Mouse (Mus musculus) c-Kit-positive CD71-negative TER-119-negative erythroid progenitor cells, embryonic 14.5 days (primary cell): ENCODE measurements around the gene Plgrkt.
"Not testable (repeated sequence)": the region's sequence is repeated elsewhere in the genome, so short reads cannot be mapped to it uniquely, and the experiment has no call there.

Experiments
- DNase-seq: peaks from one replicate; pipeline ENCODE4 v3.0.0-alpha.2; 2013; ENCODE audit warnings: low read depth

Plgrkt gene

DNA sequence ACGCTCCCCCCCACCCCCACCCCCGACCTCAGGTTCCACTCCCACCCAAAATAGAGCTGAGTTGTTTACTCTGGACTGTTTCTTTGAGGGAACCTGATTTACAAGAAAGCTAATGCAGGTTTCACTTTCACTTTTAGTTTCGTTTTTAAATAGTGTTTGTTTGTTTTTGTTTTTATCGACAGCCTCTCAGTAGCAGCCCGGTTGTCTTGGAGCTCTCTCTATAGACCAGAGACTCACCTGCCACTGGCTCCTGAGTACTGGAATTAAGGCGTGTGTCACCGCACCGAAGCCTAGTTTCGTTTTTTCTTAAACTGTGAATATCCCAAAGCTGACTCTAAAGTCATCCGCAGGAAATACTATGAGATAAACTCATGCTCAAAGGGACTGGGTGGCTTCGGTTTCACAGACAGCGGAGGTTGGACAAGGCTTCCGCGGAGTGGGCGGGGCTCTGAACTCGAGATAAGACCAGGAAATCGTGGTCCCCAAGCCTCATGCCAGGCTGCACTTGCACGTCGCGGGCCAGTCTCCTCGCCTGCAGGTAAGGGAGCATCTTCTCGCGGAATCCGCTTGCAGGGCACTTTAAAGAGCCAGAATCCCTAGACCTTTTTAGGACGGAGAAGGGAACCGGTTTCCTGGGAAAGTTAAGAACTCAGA, at the start of gene Plgrkt, which contains the start of gene Cd274:
TSS of gene Plgrkt (minus strand) at position 422 of the 654 bp plus-strand sequence.
TSS of gene Cd274 (plus strand) at position 487 of the 654 bp plus-strand sequence.
- peak; percentile 92 for DNase-seq

DNA sequence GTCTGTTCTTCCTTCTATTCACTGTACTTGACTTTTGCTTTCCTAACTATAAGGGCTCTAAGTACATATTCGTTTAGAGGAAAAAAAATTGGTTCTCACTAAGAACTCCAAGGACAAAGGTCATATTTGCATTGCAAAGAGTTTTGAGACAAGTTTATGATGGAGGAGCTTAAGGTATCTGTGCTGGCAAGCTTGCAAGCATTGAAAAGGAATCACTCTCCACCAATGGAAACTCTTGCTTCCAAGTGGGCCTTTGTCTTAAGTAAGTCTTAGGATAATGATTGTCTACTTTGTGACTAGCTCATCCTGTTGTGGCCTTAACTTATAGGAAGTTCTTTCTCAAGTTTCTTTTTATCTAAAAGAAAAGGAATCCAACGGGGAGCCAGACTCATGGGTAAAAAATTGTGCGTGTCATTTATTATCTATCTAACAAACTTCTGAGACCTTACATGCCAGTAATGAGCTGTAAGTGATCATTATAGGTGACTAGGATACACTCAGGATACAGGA, 49.3 kb upstream of the Plgrkt start:
- DNase-seq: no peak

DNA sequence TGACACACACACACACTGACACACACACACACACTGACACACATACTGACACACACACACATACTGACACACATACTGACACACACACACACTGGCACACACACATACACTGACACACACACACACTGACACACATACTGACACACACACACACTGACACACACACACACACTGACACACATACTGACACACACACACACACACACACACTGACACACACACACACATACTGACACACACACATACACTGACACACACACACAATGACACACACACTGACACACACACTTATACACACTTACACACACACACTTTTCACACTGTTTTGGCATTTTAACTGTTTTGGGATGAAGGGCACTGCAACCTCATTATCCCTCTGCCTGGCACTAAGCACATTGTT, 47.7 kb upstream of the Plgrkt start:
- DNase-seq: not testable (repeated sequence)

DNA sequence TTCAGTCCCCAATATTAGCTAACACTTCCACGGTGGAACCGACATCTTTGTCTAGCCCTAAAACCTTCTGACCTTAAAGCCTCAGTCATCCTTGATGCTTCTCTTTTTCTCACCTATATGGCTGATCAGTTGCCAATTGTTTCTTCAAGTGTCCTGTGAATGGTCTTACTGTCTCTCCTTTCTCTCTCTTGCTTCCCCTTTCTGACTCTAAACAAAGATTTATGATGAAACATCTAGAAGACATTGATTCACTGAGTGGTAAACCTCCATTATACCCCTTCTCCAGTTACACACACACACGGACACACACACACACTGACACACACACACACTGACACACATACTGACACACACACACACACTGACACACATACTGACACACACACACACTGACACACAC, 47.3 kb upstream of the Plgrkt start:
- DNase-seq: no peak

DNA sequence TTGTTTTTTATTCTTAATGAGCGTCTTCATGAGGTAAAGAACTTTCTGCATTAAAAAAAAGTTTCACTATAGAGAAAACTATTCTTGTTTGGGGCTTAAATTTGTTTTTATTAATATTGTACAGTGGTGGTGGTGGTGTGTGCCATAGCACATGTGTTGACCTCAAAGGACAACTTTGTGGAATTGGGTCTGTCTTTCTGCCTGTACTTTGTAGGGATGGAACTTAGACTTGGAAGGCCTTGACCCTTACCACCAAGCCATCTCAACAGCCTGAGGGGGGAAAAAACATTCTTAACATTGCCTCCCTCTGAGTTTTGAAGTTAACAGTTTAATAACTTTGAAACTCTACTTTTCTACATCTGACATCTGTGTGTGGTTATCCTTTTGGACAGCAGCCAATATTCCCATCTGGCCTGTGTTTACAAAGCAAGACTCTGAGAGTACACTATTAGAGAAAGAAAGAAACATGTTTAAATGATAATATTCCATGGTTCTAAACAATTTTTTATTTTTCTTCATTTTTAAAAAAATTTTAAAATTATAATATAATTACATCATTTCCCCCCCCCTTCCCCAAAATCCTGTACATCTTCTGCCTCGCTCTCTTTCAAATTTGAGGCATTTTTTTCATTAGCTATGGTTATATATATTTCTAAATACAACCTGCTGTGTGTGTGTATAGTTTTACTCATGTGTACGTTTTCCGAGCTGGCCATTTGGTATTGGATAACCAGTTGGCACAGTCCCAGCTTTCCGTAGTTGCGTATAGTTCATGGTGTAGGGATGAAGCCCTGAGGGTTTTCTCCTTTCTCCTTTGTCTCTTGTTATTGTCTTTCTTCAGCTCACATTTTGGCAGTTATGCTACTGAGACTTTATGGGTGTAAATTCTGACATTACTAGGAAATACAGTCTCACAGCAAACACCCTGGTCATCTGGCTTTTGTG, 45.6 kb upstream of the Plgrkt start:
- DNase-seq: no peak

DNA sequence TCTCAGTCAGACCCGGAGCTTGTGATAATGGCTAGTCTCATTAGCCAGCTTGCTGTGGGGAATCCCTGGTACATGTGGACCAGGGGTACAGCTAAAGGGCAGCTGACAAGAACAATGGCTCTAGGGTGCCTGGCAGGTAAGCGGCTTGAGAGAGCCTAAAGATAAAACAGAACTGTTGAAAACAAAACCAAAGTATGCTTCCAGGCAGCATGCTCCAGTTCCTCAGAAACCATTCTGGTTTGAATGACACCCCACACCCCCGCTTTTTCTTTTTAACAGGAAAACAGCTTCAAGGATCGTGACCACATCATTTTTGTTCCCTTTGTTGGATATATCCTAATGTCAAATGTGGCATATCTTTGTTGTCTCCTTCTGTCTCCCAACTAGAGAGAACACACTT, 43.4 kb upstream of the Plgrkt start, which contains the start of gene Pdcd1lg2:
TSS of gene Pdcd1lg2 (plus strand) at position 301 of the 400 bp plus-strand sequence.
- no peak for DNase-seq

DNA sequence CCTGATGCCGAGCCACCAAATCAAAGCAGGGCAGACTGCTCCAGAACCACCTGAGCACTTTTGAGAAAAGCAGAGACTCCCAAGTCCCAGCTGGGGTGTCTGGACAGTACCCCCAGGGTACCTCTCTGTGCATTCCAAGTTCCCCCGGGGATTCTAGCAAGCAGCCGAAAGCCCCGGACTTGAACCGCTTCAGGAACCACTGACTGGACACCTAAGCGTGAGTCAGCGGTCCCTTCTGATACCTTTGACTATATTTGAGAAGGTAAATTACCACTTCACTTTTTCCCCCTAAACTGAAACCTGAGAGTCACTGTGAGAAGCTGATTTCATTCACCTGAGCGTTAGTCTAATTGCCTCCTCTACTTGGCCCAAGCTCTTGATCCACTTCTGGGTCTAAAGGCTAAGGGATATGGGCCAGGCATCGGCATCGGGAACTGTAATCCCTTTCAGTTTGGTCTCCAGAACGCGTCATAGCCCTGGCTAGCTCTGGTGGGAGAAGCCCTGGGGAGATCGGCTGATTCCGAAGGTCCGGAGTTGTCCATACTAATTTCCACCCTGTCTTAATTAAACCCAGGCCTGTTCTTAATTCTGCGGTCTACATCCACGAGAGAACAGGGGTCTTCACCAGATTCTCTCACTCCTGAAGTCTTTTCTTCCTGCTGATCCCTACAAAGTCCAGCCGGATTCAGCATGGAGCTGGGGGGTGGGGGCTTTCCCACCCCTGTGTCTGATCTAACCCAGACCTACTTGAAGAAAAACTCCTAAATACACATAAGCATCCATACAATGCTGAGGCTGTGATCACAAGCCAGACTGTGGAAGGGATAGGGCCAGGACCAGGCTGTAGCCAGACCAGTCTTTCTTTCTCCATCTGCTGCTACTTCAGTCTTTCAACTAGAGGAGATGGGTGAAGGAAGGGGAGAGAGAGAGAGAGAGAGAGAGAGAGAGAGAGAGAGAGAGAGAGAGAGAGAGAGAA, 39.1 kb upstream of the Plgrkt start:
- no peak for DNase-seq

DNA sequence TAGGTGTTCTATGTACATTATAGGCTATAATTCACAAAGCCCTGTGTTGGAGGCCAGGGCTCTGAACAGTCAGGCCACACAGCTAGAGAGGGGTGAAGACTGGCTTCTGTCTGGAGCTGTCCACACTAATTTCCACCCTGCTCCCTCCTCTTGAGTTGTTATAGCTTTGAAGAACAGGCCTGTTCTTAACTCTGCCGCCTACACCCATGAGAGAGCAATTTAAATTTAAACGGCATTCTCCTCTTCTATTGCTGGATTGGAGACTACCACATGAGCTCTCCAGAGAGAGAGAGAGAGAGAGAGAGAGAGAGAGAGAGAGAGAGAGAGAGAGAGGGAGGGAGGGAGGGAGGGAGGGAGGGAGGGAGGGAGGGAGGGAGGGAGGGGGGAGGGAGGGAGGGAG, 38.2 kb upstream of the Plgrkt start:
- no peak for DNase-seq

DNA sequence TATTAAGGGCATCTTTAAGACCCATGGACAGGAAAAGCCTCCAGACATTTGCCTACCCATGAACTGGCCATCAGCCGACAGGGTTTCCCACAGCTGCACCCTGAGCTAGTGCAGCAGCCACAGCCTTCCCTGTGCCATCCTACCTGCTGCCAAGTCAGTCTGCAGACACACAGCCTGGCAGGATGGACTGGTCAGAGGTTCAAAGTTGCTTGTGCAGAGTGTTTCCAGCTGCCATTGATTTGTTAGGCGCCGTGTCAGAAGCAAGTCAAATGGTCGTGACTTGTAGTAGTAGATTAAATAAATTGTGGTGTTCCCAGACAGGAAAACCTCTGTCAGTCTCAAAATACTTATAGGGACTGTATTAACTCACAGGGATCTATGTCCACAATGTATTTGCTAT, 36.1 kb upstream of the Plgrkt start:
- no peak for DNase-seq

DNA sequence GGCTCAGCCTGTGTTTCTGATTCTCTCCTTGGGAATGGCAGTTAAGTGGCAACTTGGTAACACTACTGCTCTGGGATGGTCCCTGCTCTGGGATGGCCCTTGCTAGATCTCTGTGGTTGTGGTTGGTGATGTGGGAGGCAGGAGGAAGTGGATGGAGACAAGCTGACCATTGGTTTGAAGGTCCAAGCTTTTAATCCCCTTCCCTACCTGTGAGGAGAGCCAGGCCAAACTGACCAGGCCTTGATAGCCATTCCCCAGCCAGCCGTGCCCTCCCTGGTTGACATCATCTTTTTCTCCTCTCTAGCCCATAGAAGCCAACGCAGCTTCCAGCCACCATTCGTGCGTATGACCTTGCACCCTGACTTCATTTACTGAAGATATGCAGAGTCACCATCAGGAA, 35.4 kb upstream of the Plgrkt start:
- DNase-seq: no peak

DNA sequence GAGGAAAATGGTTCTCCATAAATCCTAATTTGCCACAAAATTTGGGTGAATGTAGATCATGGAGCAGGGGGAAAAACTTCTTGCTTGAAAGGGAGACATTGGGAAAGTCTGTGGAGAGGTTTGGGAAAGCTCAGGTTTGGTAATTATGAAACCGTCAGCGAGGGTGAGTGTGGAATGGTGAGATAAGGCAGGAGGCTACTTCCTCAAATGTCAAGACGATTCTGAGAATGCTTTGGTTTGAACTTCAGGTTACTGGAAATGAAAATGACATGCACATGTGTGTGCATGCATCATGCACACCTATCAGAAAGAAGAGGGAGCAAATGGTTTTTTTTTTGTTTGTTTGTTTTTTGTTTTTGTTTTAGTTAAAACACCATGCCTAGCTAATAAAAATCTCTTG, 33.3 kb upstream of the Plgrkt start:
- no peak for DNase-seq

DNA sequence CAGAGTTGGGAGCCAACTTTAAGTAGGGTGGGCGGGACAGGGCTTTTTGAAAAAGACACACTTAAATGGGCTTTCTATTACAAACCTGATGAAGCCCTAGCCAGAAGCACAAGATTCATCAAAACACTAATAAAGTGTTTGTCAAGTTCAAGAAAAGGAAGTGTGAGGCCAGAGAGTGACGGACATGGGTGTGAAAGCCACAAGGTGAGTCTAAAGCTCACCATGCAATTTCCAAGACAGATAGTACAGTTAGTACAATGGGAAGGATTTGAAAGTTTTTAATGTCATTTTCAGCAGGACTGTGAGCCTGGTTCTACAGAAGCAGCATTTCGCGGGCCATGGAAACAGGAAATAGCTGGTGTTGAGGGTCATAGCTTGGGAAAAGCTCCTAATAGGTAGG, 32.6 kb upstream of the Plgrkt start:
- no peak for DNase-seq

DNA sequence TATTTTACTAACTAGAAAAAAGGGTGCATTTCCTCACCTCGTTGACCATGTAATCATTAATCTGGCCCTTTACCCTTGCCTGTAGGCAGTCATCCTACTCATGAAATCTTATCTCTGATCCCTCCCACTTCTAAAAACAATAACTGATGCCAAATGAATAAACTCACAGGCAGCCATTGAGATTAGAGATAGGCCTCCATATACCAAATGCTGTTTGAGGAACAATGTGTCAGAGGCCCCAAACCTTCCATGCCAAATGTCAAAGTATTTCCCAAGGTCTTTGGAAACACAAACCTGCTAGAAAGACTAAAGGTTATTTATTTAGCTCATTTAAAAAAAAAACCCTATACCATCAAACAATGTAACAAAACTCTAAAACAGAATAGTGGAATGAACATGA, 29.2 kb upstream of the Plgrkt start:
- DNase-seq: no peak

DNA sequence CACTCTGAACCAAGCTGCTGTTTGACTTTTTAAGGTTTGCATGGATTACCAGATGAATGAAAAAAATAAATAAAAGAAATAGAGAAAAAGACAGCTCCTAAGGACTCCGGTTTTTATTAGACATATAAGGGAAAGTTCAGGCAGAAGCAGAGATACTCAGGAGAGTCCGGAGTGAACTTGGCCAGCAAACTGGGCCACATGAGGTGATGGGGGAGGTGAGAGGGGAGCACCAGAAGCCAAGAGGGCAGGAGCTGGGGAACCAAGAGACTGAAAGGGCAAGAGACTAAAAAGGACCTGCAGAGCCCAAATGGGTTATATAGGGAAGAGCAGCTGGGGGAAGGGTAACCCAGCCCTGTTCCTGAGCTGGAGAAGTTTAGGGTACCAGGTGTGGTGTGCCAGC, 27.5 kb upstream of the Plgrkt start:
- no peak for DNase-seq

DNA sequence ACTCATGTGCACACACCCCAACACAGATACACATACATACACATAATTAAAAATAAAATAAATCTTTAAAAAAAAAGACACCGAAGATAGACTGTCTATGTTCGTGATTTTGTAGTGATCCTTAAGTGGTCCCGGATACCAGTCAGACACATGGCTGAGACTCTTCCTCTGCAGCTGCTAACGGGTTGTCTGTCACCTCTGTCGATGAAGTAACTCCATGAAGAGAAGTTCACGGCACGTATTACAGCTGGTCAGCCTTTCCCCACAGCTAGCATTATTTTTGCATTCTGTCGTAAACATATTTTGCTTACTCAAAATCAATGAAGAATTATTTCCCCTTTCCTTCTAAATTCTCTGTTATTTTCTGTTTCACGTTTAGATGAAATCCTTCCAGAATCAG, 26.1 kb upstream of the Plgrkt start:
- no peak for DNase-seq

DNA sequence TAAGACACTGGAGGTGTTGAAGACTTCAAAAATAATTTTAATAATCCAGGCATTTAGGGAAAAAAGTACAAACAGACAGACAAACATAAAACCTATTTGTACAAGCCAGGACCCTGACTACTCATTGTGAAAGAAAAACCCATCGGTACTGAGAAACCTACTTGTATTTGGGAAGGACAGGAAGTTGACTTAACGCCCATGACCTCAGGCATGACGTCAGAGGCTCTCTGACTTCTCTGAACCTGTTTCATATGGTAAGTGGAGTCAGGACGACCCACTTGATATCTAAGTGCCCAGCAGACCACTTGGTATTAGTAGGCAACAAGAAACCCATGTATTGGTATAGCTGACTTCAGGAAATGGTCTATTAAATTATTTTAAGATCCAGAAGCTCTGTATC, 24.1 kb upstream of the Plgrkt start:
- DNase-seq: no peak

DNA sequence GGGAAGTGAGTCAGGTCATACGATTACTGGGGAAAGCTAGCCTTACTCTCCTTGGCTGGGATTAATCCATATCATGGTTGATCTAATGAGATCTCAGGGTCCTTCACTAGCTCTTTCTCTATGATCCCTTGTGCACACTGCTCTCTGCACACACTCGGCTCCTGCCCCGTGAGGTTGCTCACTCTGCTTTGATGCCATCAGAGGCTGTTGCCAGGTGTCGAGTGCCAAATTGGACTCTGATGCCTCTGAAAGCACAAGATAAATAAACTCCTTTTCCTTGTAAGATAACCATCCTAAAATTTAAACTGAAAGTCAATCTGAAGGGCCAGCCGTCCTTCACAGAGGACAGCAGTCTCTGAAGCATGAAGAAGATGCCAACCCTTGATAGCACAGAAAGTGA, 23.3 kb upstream of the Plgrkt start:
- no peak for DNase-seq

DNA sequence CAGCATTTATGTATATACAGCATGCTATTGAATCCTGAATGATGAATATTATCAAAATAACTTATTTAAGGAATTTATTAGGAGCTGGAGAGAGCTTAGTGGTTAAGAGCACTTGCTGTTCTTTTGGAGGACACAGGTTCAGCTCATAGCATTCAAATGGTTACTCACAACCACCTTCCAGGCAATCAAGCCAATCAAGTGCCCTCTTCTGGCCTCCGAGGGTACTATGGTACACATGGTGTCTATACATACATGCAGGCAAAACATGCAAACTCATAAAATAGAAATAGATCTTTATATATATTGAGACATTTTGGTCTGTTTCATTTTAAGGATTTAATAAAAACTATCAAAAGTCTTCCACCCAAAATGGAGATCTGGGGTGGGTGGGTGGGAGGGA, 21.6 kb upstream of the Plgrkt start:
- no peak for DNase-seq

DNA sequence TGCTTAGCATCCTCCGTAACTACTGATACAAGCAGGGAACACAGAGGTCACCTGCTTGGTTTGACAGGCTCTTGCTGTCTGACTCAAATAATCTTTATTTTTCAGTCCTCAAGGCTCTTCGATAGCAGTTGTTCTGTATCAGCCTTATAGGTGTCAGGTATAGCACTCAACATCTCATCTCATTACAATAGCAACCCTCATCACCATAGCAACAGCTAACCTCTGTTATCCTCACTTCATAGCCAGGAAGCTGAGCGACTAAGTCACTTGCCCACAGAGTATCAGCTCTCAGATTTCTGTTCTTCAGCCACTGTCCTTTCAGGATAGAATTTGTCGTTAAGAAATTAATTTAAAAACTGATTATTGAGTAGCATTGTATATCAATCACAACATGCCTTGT, 18.6 kb upstream of the Plgrkt start:
- DNase-seq: no peak

DNA sequence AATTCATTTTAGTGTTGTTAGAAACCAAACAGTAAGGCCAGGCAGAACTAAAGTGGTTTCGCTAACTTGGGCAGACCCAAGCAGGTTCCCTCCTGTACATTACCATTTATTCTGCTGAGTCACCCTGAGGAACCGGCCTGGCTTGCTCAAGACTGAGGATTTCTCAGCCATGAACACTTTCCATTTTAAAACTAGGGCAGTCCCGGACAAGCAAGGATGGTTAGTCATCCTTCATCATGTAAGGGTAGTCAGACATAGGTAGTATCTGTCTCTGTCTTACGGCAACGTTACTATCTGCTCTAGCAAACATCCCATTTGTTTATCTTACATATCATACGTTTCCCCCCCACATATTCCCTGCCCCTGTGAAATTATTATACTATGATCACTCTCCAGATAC, 17.8 kb upstream of the Plgrkt start:
- DNase-seq: no peak

DNA sequence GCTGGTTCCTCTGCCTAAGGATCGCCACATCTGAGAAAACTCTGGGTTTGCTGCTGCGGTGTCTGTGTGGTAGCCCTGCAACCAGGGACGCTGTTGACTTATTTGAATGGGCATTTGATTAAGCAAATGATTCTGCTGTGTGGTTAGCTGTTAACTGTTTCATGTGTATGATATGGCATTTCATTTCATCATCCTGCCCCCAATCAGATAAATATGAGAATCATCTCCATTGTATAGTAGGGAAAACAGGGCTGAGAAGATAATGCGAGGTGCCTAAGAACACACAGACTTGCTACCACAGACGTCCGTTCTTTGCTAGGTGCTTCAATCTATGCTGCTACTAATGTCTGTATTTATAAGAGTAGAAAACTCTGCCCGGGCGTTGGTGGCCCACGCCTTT, 17.2 kb upstream of the Plgrkt start:
- DNase-seq: no peak

DNA sequence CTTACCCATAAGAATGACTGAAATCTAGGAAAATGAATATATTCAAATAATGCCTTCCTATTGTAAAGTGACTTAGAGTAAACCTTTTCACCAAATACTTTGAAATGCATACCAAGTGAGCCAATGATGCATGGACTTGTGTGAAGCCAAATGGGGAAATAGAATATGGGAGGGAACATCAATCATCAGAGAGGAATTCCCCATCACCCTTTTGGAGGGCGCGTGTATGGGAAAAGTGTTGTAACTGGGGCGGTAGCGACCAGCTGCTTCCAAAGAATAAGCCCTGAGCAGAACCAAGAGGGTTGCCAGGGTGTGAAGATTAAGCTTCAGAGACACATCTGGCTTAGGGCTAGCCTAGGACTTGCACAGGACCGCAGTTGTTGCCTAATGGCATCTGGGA, 16.2 kb upstream of the Plgrkt start:
- DNase-seq: no peak
